Mouse (Mus musculus) brown adipose tissue, adult 24 weeks (tissue): Measurements from ENCODE around the gene Rtp2. TPM values are rescaled to one million over a fixed set of nuclear protein-coding genes. Genes with fewer than 3 reads are reported as not detected.
"Not testable (repeated sequence)": the region's sequence is repeated elsewhere in the genome, so short reads cannot be mapped to it uniquely, and the experiment has no call there.

Source experiments
- H3K27ac ChIP-seq: fragments of 200-500 bp; replicated peaks from 2 replicates; pipeline ENCODE4 v1.5.1; 2012; ENCODE audit warnings: low read depth, mild to moderate bottlenecking, low read length
- H3K4me1 ChIP-seq: fragments of 200-500 bp; 2 replicates; pipeline ENCODE4 v1.6.1; 2012; ENCODE audit warnings: low read length, mixed read lengths; ENCODE audit not compliant: control insufficient read depth, insufficient read depth, insufficient read length
- H3K4me3 ChIP-seq: fragments of 200-500 bp; 2 replicates; pipeline ENCODE4 v1.5.1; 2012; ENCODE audit warnings: low read depth, mild to moderate bottlenecking, low read length, moderate library complexity; ENCODE audit not compliant: insufficient read depth
- polyA plus RNA-seq: library from polyadenylated mRNA; stranded (reverse); fragments of >200 nt; gene quantifications from 2 replicates; pipeline ENCODE4 v1.2.4, GENCODE M21; 2012; ENCODE audit not compliant: missing spikeins, insufficient read depth, insufficient read length

Gene Rtp2
- polyA plus RNA-seq, 1 experiment = not detected

GRCm38 (mm10) chr16:23921697-23922096, 10.5 kb downstream of the Rtp2 start:
- Histone ChIP-seq H3K4me1 (no peaks in the 10 kb centered on the region), H3K4me3 (no peak overlapping the region), H3K27ac (no peak overlapping the region)

DNA sequence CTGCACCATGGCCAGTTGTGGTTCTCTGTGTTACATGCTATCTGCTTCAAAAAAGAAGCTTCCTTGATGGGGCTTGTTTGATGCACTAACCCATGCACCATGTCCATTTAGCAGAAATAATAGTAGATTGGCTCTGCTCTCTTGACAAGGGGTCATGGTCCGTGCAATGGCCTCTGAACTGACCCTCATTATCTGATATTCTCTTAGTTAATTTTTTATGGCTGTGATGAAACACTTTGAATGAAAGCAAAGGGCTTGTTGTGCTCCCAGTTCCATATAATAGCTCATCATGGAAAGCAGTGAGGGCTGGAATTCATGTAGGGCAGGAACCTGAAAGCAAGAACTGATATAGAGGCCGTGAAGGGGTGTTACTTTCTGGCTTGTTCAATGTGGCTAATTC, 12.8 kb downstream of the Rtp2 start:
- Histone ChIP-seq H3K4me3 (no peak overlapping the region), H3K27ac (no peak overlapping the region), H3K4me1 (no peaks in the 10 kb centered on the region)

DNA sequence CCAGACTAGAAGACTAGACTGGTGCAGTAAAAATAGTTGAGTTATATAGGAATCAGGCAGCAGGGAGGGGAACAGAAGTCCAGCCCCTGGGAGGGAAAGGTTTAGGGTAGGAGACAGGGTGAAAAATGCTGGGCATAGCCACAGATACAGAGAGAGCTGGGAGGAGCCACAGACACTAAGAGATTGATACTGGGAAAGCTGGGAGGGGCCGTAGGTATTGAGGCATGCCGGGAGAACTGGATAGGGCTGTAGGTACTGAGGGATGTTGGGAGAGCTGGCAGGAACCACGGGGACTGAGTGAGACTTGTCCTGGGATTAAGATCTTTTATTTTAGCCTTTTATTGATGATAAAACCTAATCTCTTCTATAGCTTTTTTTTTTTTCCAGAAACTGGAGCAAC, 18.8 kb downstream of the Rtp2 start:
- H3K27ac ChIP-seq = no peak overlapping the region
- no peak overlapping the region for H3K4me3 ChIP-seq
- H3K4me1 ChIP-seq = no peaks in the 10 kb centered on the region

DNA sequence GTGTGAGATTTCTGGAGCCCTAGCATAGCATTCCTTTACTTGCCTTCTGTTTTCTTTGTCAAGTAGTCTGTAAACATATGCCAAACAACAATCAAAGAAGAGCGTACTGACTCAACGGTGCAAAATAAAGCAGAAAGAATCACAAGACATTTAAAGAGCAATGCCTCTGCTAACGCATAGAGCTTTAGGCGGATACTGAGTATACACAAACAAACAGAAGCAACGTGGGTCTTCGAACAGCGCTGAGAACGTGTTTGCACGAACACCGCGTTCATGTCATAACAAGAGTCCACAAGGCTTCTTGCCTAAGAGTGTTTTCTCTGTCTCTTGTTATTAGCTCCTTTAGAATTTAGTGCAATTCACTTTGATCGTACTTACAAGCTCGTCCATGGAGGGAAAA, 19.5 kb downstream of the Rtp2 start:
- H3K4me1 ChIP-seq = no peaks in the 10 kb centered on the region
- H3K4me3 ChIP-seq = no peak overlapping the region
- H3K27ac ChIP-seq = no peak overlapping the region

GRCm38 (mm10) chr16:23909015-23909354, 23.2 kb downstream of the Rtp2 start:
- not testable (repeated sequence) for H3K4me3 ChIP-seq, H3K4me1 ChIP-seq, H3K27ac ChIP-seq

GRCm38 (mm10) chr16:23908076-23909014, 23.8 kb downstream of the Rtp2 start:
- not testable (repeated sequence) for H3K4me3 ChIP-seq, H3K27ac ChIP-seq, H3K4me1 ChIP-seq

- not testable (repeated sequence) for H3K27ac ChIP-seq, H3K4me1 ChIP-seq, H3K4me3 ChIP-seq
These were observed 25.6 kb downstream of the Rtp2 start for GRCm38 (mm10) chr16:23906586-23906985.

- Histone ChIP-seq H3K4me3 (no peak overlapping the region), H3K4me1 (no peaks in the 10 kb centered on the region), H3K27ac (no peak overlapping the region)
These were observed 30.8 kb downstream of the Rtp2 start for GRCm38 (mm10) chr16:23901411-23901810.

- Histone ChIP-seq H3K4me1 (no peaks in the 10 kb centered on the region), H3K4me3 (no peak overlapping the region), H3K27ac (no peak overlapping the region)
These were observed 32.1 kb downstream of the Rtp2 start for GRCm38 (mm10) chr16:23900061-23900460.

DNA sequence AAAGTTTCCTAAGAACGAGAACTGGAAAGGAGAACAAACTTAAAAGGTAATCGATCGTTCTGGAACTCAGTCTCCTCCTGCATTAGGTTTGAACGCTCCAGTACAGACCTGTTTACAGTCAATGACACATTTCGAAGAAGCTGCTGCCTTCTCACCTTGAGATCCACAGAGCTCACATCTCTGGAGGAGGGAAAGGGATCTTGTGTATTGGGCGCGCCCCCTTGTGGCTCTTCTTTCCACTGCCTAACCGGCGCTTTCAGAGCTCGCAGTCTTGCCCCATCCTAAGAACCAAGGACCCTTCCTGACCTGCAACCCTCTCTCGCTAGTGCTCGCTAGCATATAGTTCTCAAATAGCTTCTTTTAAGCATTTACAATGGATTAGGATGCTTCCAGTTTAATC, 33.4 kb downstream of the Rtp2 start:
- Histone ChIP-seq H3K4me3 (no peak overlapping the region), H3K27ac (no peak overlapping the region), H3K4me1 (no peaks in the 10 kb centered on the region)

DNA sequence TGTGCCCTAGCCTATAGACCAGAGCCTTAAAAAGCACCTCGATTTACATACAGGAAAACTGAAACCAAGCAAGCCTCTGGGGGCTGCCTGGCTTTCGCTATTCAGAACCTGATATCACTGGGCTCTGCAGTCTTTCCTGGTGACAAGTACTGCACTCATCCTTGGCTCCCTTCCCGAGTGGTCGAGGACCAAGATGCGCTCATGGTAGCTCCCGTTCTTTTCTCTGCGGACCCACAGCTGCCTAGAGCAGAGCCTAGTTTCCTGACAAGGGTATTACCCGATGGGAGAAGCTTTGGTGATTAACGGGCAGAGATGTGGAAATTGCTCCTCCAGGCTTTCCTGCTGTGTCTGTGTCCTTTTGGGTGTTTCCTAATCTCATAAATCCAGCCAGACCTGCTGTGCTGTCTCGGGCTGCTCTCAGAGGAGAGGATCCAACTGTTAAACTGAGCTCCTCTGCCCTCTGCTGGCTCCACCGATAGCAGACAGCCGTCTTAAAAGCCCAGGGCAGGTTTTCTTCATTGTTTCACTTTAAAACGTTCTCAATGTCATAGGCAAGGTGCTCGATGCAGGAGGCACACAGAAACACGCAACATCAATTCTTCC, 34.1 kb downstream of the Rtp2 start:
- no peak overlapping the region for H3K27ac ChIP-seq
- no peaks in the 10 kb centered on the region for H3K4me1 ChIP-seq
- H3K4me3 ChIP-seq = no peak overlapping the region; the same call in 1 of the 2 replicates

GRCm38 (mm10) chr16:23897486-23897885, 34.7 kb downstream of the Rtp2 start:
- Histone ChIP-seq H3K4me3 (no peak overlapping the region), H3K4me1 (no peaks in the 10 kb centered on the region), H3K27ac (no peak overlapping the region)

DNA sequence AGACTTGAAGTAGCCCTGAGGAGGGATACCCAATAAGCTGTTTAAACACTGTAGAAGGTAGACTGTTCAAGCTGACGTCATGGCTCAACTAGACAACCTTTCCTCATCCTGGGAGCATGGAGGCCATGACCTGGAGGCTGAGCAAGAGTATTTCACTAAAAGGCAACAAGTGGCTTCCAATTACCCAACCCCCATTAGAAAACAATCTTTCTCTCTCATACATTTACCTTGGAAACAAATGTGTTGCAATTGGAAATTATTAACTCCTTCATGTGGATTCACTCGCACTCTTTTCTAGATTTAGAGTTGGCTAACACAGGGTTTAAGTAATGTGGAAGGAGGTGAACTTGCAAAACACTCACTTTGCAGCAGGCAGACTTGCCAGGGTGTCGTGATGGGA, 37.1 kb downstream of the Rtp2 start:
- Histone ChIP-seq H3K27ac (no peak overlapping the region), H3K4me1 (no peaks in the 10 kb centered on the region), H3K4me3 (no peak overlapping the region)

DNA sequence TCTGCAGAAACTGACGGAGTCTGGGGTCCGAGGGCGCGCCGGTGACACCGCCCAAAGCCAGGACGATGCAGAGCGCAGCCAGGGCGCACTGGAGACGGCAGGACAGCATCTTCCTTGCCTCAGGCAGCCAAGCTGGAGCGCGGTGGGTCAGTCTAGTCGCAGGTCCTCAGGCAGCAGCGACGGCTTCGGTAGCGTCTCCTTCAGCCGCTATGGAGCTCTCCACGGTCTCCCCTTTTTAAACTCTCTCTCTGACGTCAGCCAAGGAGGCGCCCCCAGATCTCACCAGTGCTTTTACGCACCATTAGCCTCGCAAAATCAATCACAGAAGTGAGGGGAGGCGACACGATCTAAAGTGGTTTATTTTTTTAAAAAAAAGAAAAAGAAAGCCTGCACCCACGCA, 41.6 kb downstream of the Rtp2 start, which contains the start of gene Sst:
Sst (minus strand) TSS at position 323 of the 400 bp plus-strand sequence.
- Histone ChIP-seq H3K4me1 (no peaks in the 10 kb centered on the region), H3K27ac (no peak within 1 kb of the TSS), H3K4me3 (no peak within 1 kb of the TSS)

- H3K27ac ChIP-seq = no peak overlapping the region
- H3K4me1 ChIP-seq = no peaks in the 10 kb centered on the region
- H3K4me3 ChIP-seq = no peak overlapping the region
These were observed 42.0 kb downstream of the Rtp2 start for GRCm38 (mm10) chr16:23890151-23890550.
